Mouse (Mus musculus) hindbrain, postnatal 0 days (tissue): ENCODE measurements at regions not wholly inside any gene's neighbourhood (a gene's known extent, or its start where the extent isn't known, plus 50 kb on each side); places are given as distances from the start of the nearest gene placed in this dataset.

Experiments
- ATAC-seq: fragments of 200-750 bp; cut with Nextera tagmentation; 2 replicates; pipeline ENCODE4 v1.8.0; 2017; ENCODE audit warnings: mild to moderate bottlenecking, moderate TSS enrichment, moderate library complexity
- DNase-seq: peaks from one replicate; pipeline ENCODE4 v3.0.0-alpha.2; 2015; ENCODE audit warnings: low spot score
- H3K27ac ChIP-seq: fragments of 300-500 bp; sonication (generic); 2 replicates; pipeline ENCODE4 v1.5.1; 2014; ENCODE audit warnings: mild to moderate bottlenecking
- H3K27me3 ChIP-seq: fragments of 300-500 bp; sonication (generic); 2 replicates; pipeline ENCODE4 v1.6.1; 2014; ENCODE audit warnings: low read length, mixed read lengths; ENCODE audit not compliant: insufficient read depth
- H3K36me3 ChIP-seq: fragments of 300-500 bp; sonication (generic); 2 replicates; pipeline ENCODE4 v1.6.1; 2014; ENCODE audit warnings: low read length, mixed read lengths; ENCODE audit not compliant: insufficient read depth
- H3K4me1 ChIP-seq: fragments of 300-500 bp; sonication (generic); 2 replicates; pipeline ENCODE4 v1.6.1; 2014; ENCODE audit warnings: antibody characterized with exemption, low read length, mixed read lengths; ENCODE audit not compliant: insufficient read depth
- H3K4me2 ChIP-seq: fragments of 300-500 bp; sonication (generic); 2 replicates; pipeline ENCODE4 v1.6.1; 2014; ENCODE audit warnings: low read depth, mild to moderate bottlenecking, low read length, moderate library complexity, mixed read lengths
- H3K4me3 ChIP-seq: fragments of 300-500 bp; sonication (generic); 2 replicates; pipeline ENCODE4 v1.5.1; 2014; ENCODE audit warnings: low read length
- H3K9ac ChIP-seq: fragments of 300-500 bp; sonication (generic); replicated peaks from 2 replicates; pipeline ENCODE4 v1.6.1; 2014; ENCODE audit warnings: mild to moderate bottlenecking, low read length, moderate library complexity, mixed read lengths
- H3K9me3 ChIP-seq: fragments of 300-500 bp; sonication (generic); 2 replicates; pipeline ENCODE4 v1.6.1; 2016; ENCODE audit warnings: low read length, mixed read lengths
- CTCF ChIP-seq: IDR thresholded peaks from 2 replicates; pipeline ENCODE4 v1.5.1; 2016; ENCODE audit warnings: antibody characterized with exemption, control low read depth, low read depth
- WGBS: fragments of 180-500 bp; shearing (Covaris S2); extraction: QIAGEN DNeasy Blood & Tissue Kit; methylation state at CpG from one replicate; pipeline ENCODE4 v1.1.7; 2014; 5-methylcytosine and 5-hydroxymethylcytosine counted together

GRCm38 (mm10) chr19:23507256-23507851 is 59.1 kb upstream of the Mamdc2 start:
- Histone ChIP-seq H3K9ac (no peak overlapping the region), H3K27me3 (no peaks in the 10 kb centered on the region), H3K36me3 (no peaks in the 10 kb centered on the region), H3K27ac (peak overlapping the region; percentile 11), H3K9me3 (no peaks in the 10 kb centered on the region), H3K4me3 (no peak overlapping the region), H3K4me1 (0 out of 2 replicates have a peak, but pooled peaks cover 8% of the 10 kb centered on the region), H3K4me2 (peak overlapping the region; percentile 14)
- WGBS: 7% methylated on average over 14 of the region's 14 CpGs
- peak; percentile 35; the same call in 1 of the 2 replicates for ATAC-seq
- no peak for TF ChIP-seq CTCF
- DNase-seq: peak; percentile 38
